Comparison of ENCODE assay signal across 10 mouse cellular contexts in genomic region chr1:53272646-53273045, GRCm38 (mm10). TPM values are rescaled to one million over a fixed set of nuclear protein-coding genes. Genes with fewer than 3 reads are reported as not detected.
DNase-seq lines count a peak whose midpoint lies in the region; ATAC-seq lines count a peak whose summit lies in the region.
"Had no signal": no experiment of that assay in that cellular context is flagged by ENCODE, and none has a peak within 500 bp of the region (broad histone marks: within the 10 kb centered on the region; RNA-seq: fewer than 3 reads in every experiment).

No protein-coding gene starts in this region.

- H3K9ac ChIP-seq in kidney, embryonic 14.5 days (ENCODE audit: low read depth, low read length), result no peak overlapping the region
- H3K9ac ChIP-seq: heart, embryonic 15.5 days had no signal

- H3K27me3 ChIP-seq in kidney, embryonic 14.5 days (ENCODE audit: control insufficient read depth, insufficient read depth, low read length), result no peaks in the 10 kb centered on the region
- H3K27me3 ChIP-seq: heart, embryonic 15.5 days had no signal

- no peaks in the 10 kb centered on the region for H3K9me3 ChIP-seq in kidney, embryonic 14.5 days (ENCODE audit: control insufficient read depth, low read length)
- H3K9me3 ChIP-seq: heart, embryonic 15.5 days had no signal

- ATAC-seq in kidney, embryonic 14.5 days (ENCODE audit: low FRiP score, low TSS enrichment), result no peak
- peak; percentile 68 for ATAC-seq in CD4-positive, CD25-positive, alpha-beta regulatory T cell, adult 4 months
- ATAC-seq in cerebellum, adult (ENCODE audit: insufficient number of reproducible peaks, low FRiP score, low TSS enrichment), result peak; percentile 91

- H3K36me3 ChIP-seq in kidney, embryonic 14.5 days (ENCODE audit: control insufficient read depth, insufficient read depth, low read length), result no peaks in the 10 kb centered on the region
- H3K36me3 ChIP-seq: heart, embryonic 15.5 days had no signal

- H3K4me3 ChIP-seq in kidney, embryonic 14.5 days (ENCODE audit: low read length), result no peak overlapping the region
- H3K4me3 ChIP-seq: heart, embryonic 15.5 days; myocyte had no signal

- no peaks in the 10 kb centered on the region for H3K4me1 ChIP-seq in kidney, embryonic 14.5 days (ENCODE audit: control insufficient read depth, insufficient read depth, low read length)
- H3K4me1 ChIP-seq: heart, embryonic 15.5 days had no signal

- DNase-seq in kidney, adult 18-20 months, result peak; percentile 12
- DNase-seq in gastrocnemius, postnatal 10 days, result peak; percentile 31
- peak; percentile 3 to 50 for DNase-seq in left cerebral cortex, adult 9 months (ENCODE audit: low spot score in 2 of 2)
- peak; percentile 17 for DNase-seq in thymus, postnatal 0 days (ENCODE audit: low spot score)
- no peak for DNase-seq in T-cell, adult 2 months (ENCODE audit: low spot score)

- no peak overlapping the region for H3K4me2 ChIP-seq in kidney, embryonic 14.5 days (replicated peaks; ENCODE audit: low read depth, low read length)
- H3K4me2 ChIP-seq: heart, embryonic 15.5 days had no signal

- no peak overlapping the region for H3K27ac ChIP-seq in kidney, embryonic 14.5 days (ENCODE audit: low read depth, low read length)
- H3K27ac ChIP-seq: heart, embryonic 15.5 days had no signal

RNA-seq across cellular contexts. Expression of gene Pms1, which starts 24.2 kb away (rescaled TPM):
- polyA plus RNA-seq in kidney, embryonic 14.5 days (2014; fragmentation: Nextera tagmentation; extraction: Ambion mirVana), result 12.6 and 22.7 TPM in 2 replicates
- 10 to 100 TPM; 31.7 to 34.9 TPM for polyA plus RNA-seq in CD4-positive, CD25-positive, alpha-beta regulatory T cell, adult 4 months (2017; shearing (Covaris generic))
- 1 to 10 TPM; 5.8 to 6.7 TPM for total RNA-seq in gastrocnemius, postnatal 10 days (2021)
- polyA plus RNA-seq in thymus, postnatal 0 days (2015; fragmentation: Nextera tagmentation; extraction: Ambion mirVana), result 17.7 and 19.4 TPM in 2 replicates

RNA-seq across cellular contexts. Expression of gene Ormdl1, which starts 24.2 kb away (rescaled TPM):
- polyA plus RNA-seq in kidney, embryonic 14.5 days (2014; fragmentation: Nextera tagmentation; extraction: Ambion mirVana), result 48.7 and 54.2 TPM in 2 replicates
- 10 to 100 TPM; 64.5 to 73.5 TPM for polyA plus RNA-seq in CD4-positive, CD25-positive, alpha-beta regulatory T cell, adult 4 months (2017; shearing (Covaris generic))
- total RNA-seq in gastrocnemius, postnatal 10 days (2021), result 1 to 10 TPM; 4.5 to 4.7 TPM
- polyA plus RNA-seq in thymus, postnatal 0 days (2015; fragmentation: Nextera tagmentation; extraction: Ambion mirVana), result 65.1 and 65.9 TPM in 2 replicates

RNA-seq across cellular contexts. Expression of gene Gm28778, which starts 24.3 kb away (rescaled TPM):
- not detected in 2 replicates for polyA plus RNA-seq in kidney, embryonic 14.5 days (2014; fragmentation: Nextera tagmentation; extraction: Ambion mirVana)
- 1 to 10 TPM in 1 of 2 experiments, not detected in 1; 6.5 TPM for polyA plus RNA-seq in CD4-positive, CD25-positive, alpha-beta regulatory T cell, adult 4 months (2017; shearing (Covaris generic))
- total RNA-seq in gastrocnemius, postnatal 10 days (2021), result under 1 TPM in 1 of 2 experiments, not detected in 1; 0.52 TPM
- not detected in 2 replicates for polyA plus RNA-seq in thymus, postnatal 0 days (2015; fragmentation: Nextera tagmentation; extraction: Ambion mirVana)
- polyA plus RNA-seq: myocyte had no signal

RNA-seq across cellular contexts. Expression of gene Osgepl1, which starts 40.8 kb away (rescaled TPM):
- 24.3 and 25.2 TPM in 2 replicates for polyA plus RNA-seq in kidney, embryonic 14.5 days (2014; fragmentation: Nextera tagmentation; extraction: Ambion mirVana)
- 10 to 100 TPM; 18.2 to 18.9 TPM for polyA plus RNA-seq in CD4-positive, CD25-positive, alpha-beta regulatory T cell, adult 4 months (2017; shearing (Covaris generic))
- 10 to 100 TPM; 16.7 to 18.4 TPM for total RNA-seq in gastrocnemius, postnatal 10 days (2021)
- polyA plus RNA-seq in thymus, postnatal 0 days (2015; fragmentation: Nextera tagmentation; extraction: Ambion mirVana), result 19.8 and 22.3 TPM in 2 replicates
